Mouse (Mus musculus) erythroblast, embryonic 14.5 days (primary cell): Measurements from ENCODE around the gene Hyal3.

ENCODE experiments used
- GATA1 ChIP-seq: IDR thresholded peaks from 2 replicates; pipeline ENCODE4 v1.6.1; 2012; ENCODE audit warnings: low read length, inconsistent platforms, mixed read lengths
- TAL1 ChIP-seq: IDR thresholded peaks from 3 replicates; pipeline ENCODE4 v1.6.1; 2012; ENCODE audit warnings: low read length, inconsistent platforms, mixed read lengths

GRCm38 (mm10) chr9:107624951-107625350, 44.3 kb downstream of the Hyal3 start:
- no peak for TF ChIP-seq GATA1
- TF ChIP-seq TAL1: no peak
